Mouse (Mus musculus) heart, postnatal 0 days (tissue): Measurements from ENCODE around the gene Stim2.

Experiments
- CTCF ChIP-seq: IDR thresholded peaks from 2 replicates; pipeline ENCODE4 v1.5.1; 2016; ENCODE audit warnings: antibody characterized with exemption, control low read depth, low read depth
- EP300 ChIP-seq: IDR thresholded peaks from 2 replicates; pipeline ENCODE4 v1.6.1; 2016; ENCODE audit warnings: antibody characterized with exemption, low read depth

DNA sequence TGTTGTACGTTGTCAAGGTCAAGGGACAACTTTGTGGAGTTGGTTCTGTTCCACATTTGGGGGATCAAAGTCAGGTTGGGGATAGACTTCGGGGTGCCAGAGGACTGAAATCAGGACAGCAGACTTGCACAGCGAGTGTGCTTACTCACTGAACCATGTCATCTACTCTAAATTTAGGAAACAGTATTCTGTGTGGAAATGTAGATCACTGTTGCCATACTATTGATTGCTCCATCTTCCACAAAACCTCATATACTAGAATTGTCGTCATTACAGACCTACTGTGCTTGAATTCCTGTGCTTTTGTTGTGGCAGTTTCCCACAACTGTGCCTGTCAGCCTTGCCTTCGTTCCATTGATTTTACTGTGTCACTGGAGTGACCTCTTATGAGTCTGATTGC lies 51.6 kb downstream of the Stim2 start:
- TF ChIP-seq CTCF (no peak), EP300 (no peak)
